In genomic region chr7:46348813-46349212, GRCm38 (mm10) we compare ENCODE assay signal across 11 mouse cellular contexts. TPM values are rescaled to one million over a fixed set of nuclear protein-coding genes. Genes with fewer than 3 reads are reported as not detected.
DNase-seq lines count a peak whose midpoint lies in the region; ATAC-seq and TF ChIP-seq lines count a peak whose summit lies in the region.
"Had no signal": no experiment of that assay in that cellular context is flagged by ENCODE, and none has a peak within 500 bp of the region (broad histone marks: within the 10 kb centered on the region; RNA-seq: fewer than 3 reads in every experiment).

No protein-coding gene starts in this region.

- WGBS in embryonic facial prominence, embryonic 14.5 days = 0% methylated on average over 6 of the region's 36 CpGs
- 4% methylated on average over 27 of the region's 36 CpGs for WGBS in hindbrain, embryonic 16.5 days
- 2% methylated on average over 32 of the region's 36 CpGs for WGBS in neural tube, embryonic 13.5 days
- WGBS in stomach, postnatal 0 days = 6% methylated on average over 32 of the region's 36 CpGs

- H3K4me3 ChIP-seq in embryonic facial prominence, embryonic 14.5 days (ENCODE audit: low read depth, low read length) = no peak overlapping the region
- H3K4me3 ChIP-seq in hindbrain, embryonic 16.5 days (ENCODE audit: low read length) = peak overlapping the region; percentile 27
- peak overlapping the region; percentile 26 for H3K4me3 ChIP-seq in neural tube, embryonic 13.5 days
- no peak overlapping the region for H3K4me3 ChIP-seq in stomach, postnatal 0 days (ENCODE audit: low read depth, low read length)
- H3K4me3 ChIP-seq: liver, embryonic 13.5 days had no signal

- no peak for TF ChIP-seq EP300 in stomach, postnatal 0 days (optimal IDR thresholded peaks at IDR 0.05)

- no peaks in the 10 kb centered on the region for H3K9me3 ChIP-seq in embryonic facial prominence, embryonic 14.5 days (ENCODE audit: control insufficient read depth, low read length)
- H3K9me3 ChIP-seq in hindbrain, embryonic 16.5 days (ENCODE audit: control insufficient read depth, low read length) = no peaks in the 10 kb centered on the region
- no peaks in the 10 kb centered on the region for H3K9me3 ChIP-seq in neural tube, embryonic 13.5 days
- H3K9me3 ChIP-seq in stomach, postnatal 0 days (ENCODE audit: control insufficient read depth, low read length) = no peaks in the 10 kb centered on the region
- H3K9me3 ChIP-seq: liver, embryonic 13.5 days had no signal

- DNase-seq in frontal cortex, postnatal 10 days (ENCODE audit: low spot score in 2 of 2) = no peak
- peak; percentile 47 for DNase-seq in embryonic facial prominence, embryonic 14.5 days (ENCODE audit: low spot score)
- no peak for DNase-seq in stomach, postnatal 0 days (ENCODE audit: low spot score)
- DNase-seq in adrenal gland, postnatal 4 days (ENCODE audit: low spot score in 2 of 2) = no peak
- no peak for DNase-seq in cerebellum, postnatal 4 days (ENCODE audit: low spot score in 2 of 2)
- DNase-seq: liver, embryonic 13.5 days had no signal

- no peak overlapping the region for H3K27ac ChIP-seq in embryonic facial prominence, embryonic 14.5 days (replicated peaks; ENCODE audit: low read depth, low read length)
- H3K27ac ChIP-seq in hindbrain, embryonic 16.5 days (ENCODE audit: low read depth, low read length) = no peak overlapping the region
- H3K27ac ChIP-seq in neural tube, embryonic 13.5 days (replicated peaks) = no peak overlapping the region
- no peak overlapping the region for H3K27ac ChIP-seq in stomach, postnatal 0 days (replicated peaks)
- H3K27ac ChIP-seq: liver, embryonic 13.5 days had no signal

- no peaks in the 10 kb centered on the region for H3K36me3 ChIP-seq in embryonic facial prominence, embryonic 14.5 days (ENCODE audit: control insufficient read depth, insufficient read depth, low read length)
- no peaks in the 10 kb centered on the region for H3K36me3 ChIP-seq in hindbrain, embryonic 16.5 days (ENCODE audit: control insufficient read depth, insufficient read depth, low read length)
- no peaks in the 10 kb centered on the region for H3K36me3 ChIP-seq in neural tube, embryonic 13.5 days
- no peaks in the 10 kb centered on the region for H3K36me3 ChIP-seq in stomach, postnatal 0 days (ENCODE audit: control insufficient read depth, insufficient read depth, low read length)
- H3K36me3 ChIP-seq: liver, embryonic 13.5 days had no signal

- TF ChIP-seq CTCF in stomach, postnatal 0 days (IDR thresholded peaks at IDR 0.05; ENCODE audit: low read depth) = no peak

- H3K27me3 ChIP-seq in embryonic facial prominence, embryonic 14.5 days (replicated peaks; ENCODE audit: control insufficient read depth, insufficient read depth, low read length) = peaks cover 39% of the 10 kb centered on the region
- H3K27me3 ChIP-seq in hindbrain, embryonic 16.5 days (replicated peaks; ENCODE audit: control insufficient read depth, insufficient read depth, low read length) = peaks cover 16% of the 10 kb centered on the region
- peaks cover 53% of the 10 kb centered on the region for H3K27me3 ChIP-seq in neural tube, embryonic 13.5 days
- no peaks in the 10 kb centered on the region for H3K27me3 ChIP-seq in stomach, postnatal 0 days (ENCODE audit: control insufficient read depth, insufficient read depth, low read length)

- H3K4me1 ChIP-seq in embryonic facial prominence, embryonic 14.5 days (ENCODE audit: control insufficient read depth, insufficient read depth, low read length) = no peaks in the 10 kb centered on the region
- H3K4me1 ChIP-seq in hindbrain, embryonic 16.5 days (ENCODE audit: control insufficient read depth, insufficient read depth, low read depth, low read length) = peaks cover 4% of the 10 kb centered on the region; the same call in 1 of the 2 replicates
- peaks cover 8% of the 10 kb centered on the region for H3K4me1 ChIP-seq in neural tube, embryonic 13.5 days (replicated peaks)
- no peaks in the 10 kb centered on the region for H3K4me1 ChIP-seq in stomach, postnatal 0 days (replicated peaks; ENCODE audit: control insufficient read depth, insufficient read depth)
- H3K4me1 ChIP-seq: liver, embryonic 13.5 days had no signal

- peak; percentile 44; the same call in 1 of the 2 replicates for ATAC-seq in frontal cortex, adult (ENCODE audit: low TSS enrichment)
- peak; percentile 58 for ATAC-seq in embryonic facial prominence, embryonic 14.5 days (ENCODE audit: low read depth)
- peak; percentile 40 for ATAC-seq in hindbrain, embryonic 16.5 days
- ATAC-seq in neural tube, embryonic 13.5 days (ENCODE audit: low read depth) = no peak
- no peak for ATAC-seq in stomach, postnatal 0 days (ENCODE audit: low FRiP score, low TSS enrichment)

- H3K9ac ChIP-seq in embryonic facial prominence, embryonic 14.5 days (ENCODE audit: low read depth, low read length) = no peak overlapping the region
- H3K9ac ChIP-seq in hindbrain, embryonic 16.5 days (ENCODE audit: low read depth, low read length) = peak overlapping the region; percentile 39; the same call in 1 of the 2 replicates
- H3K9ac ChIP-seq in neural tube, embryonic 13.5 days = peak overlapping the region; percentile 53
- no peak overlapping the region for H3K9ac ChIP-seq in stomach, postnatal 0 days (ENCODE audit: low read length)
- H3K9ac ChIP-seq: liver, embryonic 13.5 days had no signal

- no peak overlapping the region for H3K4me2 ChIP-seq in embryonic facial prominence, embryonic 14.5 days (ENCODE audit: low read depth, low read length)
- H3K4me2 ChIP-seq in hindbrain, embryonic 16.5 days (ENCODE audit: low read length) = peak overlapping the region; percentile 60
- peak overlapping the region; percentile 52 for H3K4me2 ChIP-seq in neural tube, embryonic 13.5 days
- H3K4me2 ChIP-seq in stomach, postnatal 0 days (replicated peaks; ENCODE audit: low read depth) = no peak overlapping the region
- H3K4me2 ChIP-seq: liver, embryonic 13.5 days had no signal

RNA-seq across cellular contexts. Expression of gene Myod1, which starts 27.5 kb away (rescaled TPM):
- polyA plus RNA-seq in embryonic facial prominence, embryonic 14.5 days (2014; fragmentation: Nextera tagmentation; extraction: Ambion mirVana) = 46.5 and 50.7 TPM in 2 replicates
- polyA plus RNA-seq in hindbrain, embryonic 16.5 days (2015; fragmentation: Nextera tagmentation; extraction: Ambion mirVana) = 0.19 and 1.9 TPM in 2 replicates
- 2.2 and 8.1 TPM in 2 replicates for polyA plus RNA-seq in neural tube, embryonic 13.5 days (2015; fragmentation: Nextera tagmentation; extraction: Ambion mirVana)
- 0.50 and 0.79 TPM in 2 replicates for polyA plus RNA-seq in stomach, postnatal 0 days (2015; fragmentation: Nextera tagmentation; extraction: Ambion mirVana)
- total RNA-seq in adrenal gland, postnatal 4 days (2021) = 1 to 10 TPM in 1 of 2 experiments, under 1 TPM in 1; 0.48 to 1.6 TPM
- total RNA-seq: hematopoietic stem cell, adult 5-6 weeks; layer of hippocampus, postnatal 10 days had no signal

RNA-seq across cellular contexts. Expression of gene Kcnc1, which starts 47.5 kb away (rescaled TPM):
- 0.69 and 1.1 TPM in 2 replicates for polyA plus RNA-seq in embryonic facial prominence, embryonic 14.5 days (2014; fragmentation: Nextera tagmentation; extraction: Ambion mirVana)
- polyA plus RNA-seq in hindbrain, embryonic 16.5 days (2015; fragmentation: Nextera tagmentation; extraction: Ambion mirVana) = 13.4 and 14.5 TPM in 2 replicates
- 8.5 and 12.2 TPM in 2 replicates for polyA plus RNA-seq in neural tube, embryonic 13.5 days (2015; fragmentation: Nextera tagmentation; extraction: Ambion mirVana)
- polyA plus RNA-seq in stomach, postnatal 0 days (2015; fragmentation: Nextera tagmentation; extraction: Ambion mirVana) = 0.18 TPM in 2 replicates
- 1 to 10 TPM; 1.0 to 3.0 TPM for total RNA-seq in adrenal gland, postnatal 4 days (2021)

Comparison
In these comparisons a context has a peak if more than half of its experiments do, and no peak if none do; other contexts are left out.
1. ATAC-seq: peak in frontal cortex, adult (single experiment), embryonic facial prominence, embryonic 14.5 days (single experiment) and hindbrain, embryonic 16.5 days (single experiment); none in neural tube, embryonic 13.5 days (single experiment) and stomach, postnatal 0 days (single experiment).
2. H3K4me2 ChIP-seq: peak in hindbrain, embryonic 16.5 days (single experiment) and neural tube, embryonic 13.5 days (single experiment); none in embryonic facial prominence, embryonic 14.5 days (single experiment) and stomach, postnatal 0 days (single experiment).
3. H3K4me3 ChIP-seq: peak in hindbrain, embryonic 16.5 days (single experiment) and neural tube, embryonic 13.5 days (single experiment); none in embryonic facial prominence, embryonic 14.5 days (single experiment) and stomach, postnatal 0 days (single experiment).
4. H3K9ac ChIP-seq: peak in hindbrain, embryonic 16.5 days (single experiment) and neural tube, embryonic 13.5 days (single experiment); none in embryonic facial prominence, embryonic 14.5 days (single experiment) and stomach, postnatal 0 days (single experiment).